Mouse (Mus musculus) cerebellum, adult 9-11 months (tissue): ENCODE data around the gene Mob1b.
A peak's percentile ranks its signal among the peaks of the same experiment; 100 is the strongest.

ENCODE experiments used
- DNase-seq: peaks from one replicate; pipeline ENCODE4 v3.0.0; 2022

Gene Mob1b

GRCm38 (mm10) chr5:88790675-88791074 is 70.0 kb downstream of the Mob1b start:
- DNase-seq, result no peak

DNA sequence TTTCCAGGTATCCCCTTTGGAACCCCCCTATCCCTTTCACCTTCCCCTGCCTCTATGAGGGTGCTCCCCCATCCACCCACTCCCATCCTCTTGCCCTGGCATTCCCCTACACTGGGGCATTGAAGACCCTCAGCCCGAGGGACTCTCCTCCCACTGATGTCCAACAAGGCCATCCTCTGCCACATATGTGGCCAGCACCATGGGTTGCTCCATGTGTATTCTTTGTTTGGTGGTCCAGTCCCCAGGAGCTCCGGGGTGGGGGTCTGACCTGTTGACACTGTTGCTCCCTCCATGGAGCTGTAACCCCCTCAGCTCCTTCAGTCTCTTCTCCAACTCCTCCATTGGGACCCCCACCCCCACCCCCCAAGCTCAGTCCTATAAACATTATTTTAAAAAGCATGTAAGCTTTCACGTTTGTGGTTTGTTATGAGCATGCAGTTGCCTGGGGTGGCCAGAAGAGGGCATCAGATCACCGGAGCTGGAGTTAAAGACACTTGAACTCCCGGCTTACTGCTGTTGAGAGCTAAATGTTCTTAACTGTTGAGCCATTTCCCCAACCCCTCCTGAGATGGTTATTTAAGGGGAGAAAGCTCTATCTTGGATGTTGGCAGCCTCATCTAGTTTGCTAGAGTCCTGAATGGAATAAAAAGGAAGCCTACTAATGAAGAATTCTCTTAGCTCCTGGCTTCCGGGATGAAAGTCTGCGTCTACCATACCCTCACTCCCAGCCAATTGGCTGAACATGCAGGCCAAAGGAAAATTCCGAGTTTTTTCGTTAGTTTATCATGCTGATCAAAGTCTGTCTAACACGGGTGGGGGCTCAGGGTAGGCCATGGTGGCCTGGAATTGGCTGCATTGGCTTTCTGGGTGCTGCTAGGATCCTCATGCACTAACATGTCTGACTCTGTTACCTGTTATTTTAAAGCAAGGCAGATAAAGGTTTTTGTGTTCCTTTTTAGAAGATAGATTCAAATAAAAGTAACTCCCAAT is 70.9 kb downstream of the Mob1b start:
- DNase-seq, result peak; percentile 54

GRCm38 (mm10) chr5:88793676-88794075 is 73.0 kb downstream of the Mob1b start:
- DNase-seq, result peak; percentile 84

DNA sequence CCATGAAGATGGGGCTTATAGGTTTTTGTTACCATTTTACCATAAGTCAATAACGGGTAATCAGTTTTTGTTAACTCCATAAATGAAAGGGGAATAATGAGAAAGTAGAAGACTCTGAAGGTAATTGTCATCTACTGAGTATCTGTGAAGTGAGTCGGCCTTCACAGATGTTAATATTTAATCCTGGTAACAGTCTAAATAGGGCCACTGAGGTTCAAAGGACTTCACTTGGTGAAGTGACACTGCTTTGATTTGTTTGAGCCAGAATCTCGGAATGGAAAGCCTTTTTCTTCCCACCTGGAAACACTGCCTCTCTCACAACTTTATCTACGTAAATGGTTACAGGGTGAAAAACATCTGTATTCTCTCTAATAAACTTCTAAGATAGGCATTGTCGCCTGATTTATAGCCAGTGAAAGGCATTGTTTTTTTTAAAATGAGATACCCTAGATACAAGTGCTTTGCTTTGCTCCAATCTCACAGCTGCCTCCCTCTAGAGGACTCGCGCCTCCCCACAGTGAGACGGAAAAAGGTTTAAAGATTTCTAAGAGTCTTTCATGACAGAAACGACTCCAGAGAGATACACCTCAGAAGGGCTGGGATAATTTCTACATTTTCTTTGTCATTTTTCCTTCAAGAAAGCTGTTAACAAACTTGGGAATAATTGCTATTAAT is 75.4 kb downstream of the Mob1b start:
- DNase-seq, result no peak

- DNase-seq, result peak; percentile 56
Measured at GRCm38 (mm10) chr5:88796588-88796987, 75.9 kb downstream of the Mob1b start.

- no peak for DNase-seq
Measured at GRCm38 (mm10) chr5:88797121-88797520, 76.5 kb downstream of the Mob1b start.

DNA sequence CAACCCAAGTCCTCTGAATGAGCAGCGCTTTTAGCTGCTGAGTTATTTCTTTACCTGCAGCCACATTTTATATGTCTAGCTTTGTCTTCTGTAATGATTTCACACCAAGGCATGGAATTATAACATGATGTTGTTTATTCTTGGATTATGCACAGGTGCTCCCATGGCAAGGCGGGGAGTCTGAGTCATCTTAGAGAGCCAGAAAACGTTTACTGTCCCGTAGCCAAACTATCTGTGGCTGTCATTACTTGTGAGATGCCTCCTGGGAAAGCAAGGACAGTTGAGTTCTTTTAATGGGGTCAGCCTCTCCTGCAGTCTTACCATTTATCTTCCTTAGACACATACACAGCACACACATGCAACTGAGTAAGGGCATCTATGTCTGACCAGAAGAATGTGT is 85.0 kb downstream of the Mob1b start:
- DNase-seq, result peak; percentile 49

DNA sequence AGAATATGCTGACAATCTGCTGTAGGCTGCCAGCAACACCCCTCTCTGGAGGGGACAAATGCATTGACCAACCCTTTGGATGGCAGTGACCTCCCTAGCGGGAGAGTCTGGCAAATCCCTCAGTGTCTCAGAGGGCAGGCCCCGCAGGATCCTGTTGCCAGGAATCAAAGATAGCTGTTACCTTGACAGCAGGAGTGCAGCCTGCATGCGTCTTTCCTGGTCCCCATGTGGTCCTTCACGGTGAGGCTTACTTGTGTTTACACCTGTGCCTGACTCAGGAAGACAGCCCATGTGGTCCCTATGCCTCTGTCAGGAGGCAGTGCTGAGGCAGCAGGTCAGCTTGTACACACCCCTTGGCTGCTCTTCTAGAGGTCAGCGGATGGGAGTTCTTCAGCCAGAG is 85.6 kb downstream of the Mob1b start:
- peak; percentile 71 for DNase-seq

GRCm38 (mm10) chr5:88807342-88807741 is 86.7 kb downstream of the Mob1b start:
- DNase-seq, result peak; percentile 49

- peak; percentile 74 for DNase-seq
Measured at GRCm38 (mm10) chr5:88813188-88813587, 92.5 kb downstream of the Mob1b start.
